Mouse (Mus musculus) testis, adult 2 months (tissue): Measurements from ENCODE around the gene Thbs3.

ENCODE experiments used
- CTCF ChIP-seq: fragments of 200-500 bp; IDR thresholded peaks from 2 replicates; pipeline ENCODE4 v1.5.1; 2012; ENCODE audit warnings: low read depth, mild to moderate bottlenecking, inconsistent platforms, low read length, moderate library complexity; ENCODE audit not compliant: control insufficient read depth, insufficient read depth, insufficient replicate concordance
- POLR2A ChIP-seq: fragments of 200-500 bp; IDR thresholded peaks from 2 replicates; pipeline ENCODE4 v1.6.1; 2012; ENCODE audit warnings: low read depth, mild to moderate bottlenecking, inconsistent platforms, low read length, moderate library complexity; ENCODE audit not compliant: control insufficient read depth

DNA sequence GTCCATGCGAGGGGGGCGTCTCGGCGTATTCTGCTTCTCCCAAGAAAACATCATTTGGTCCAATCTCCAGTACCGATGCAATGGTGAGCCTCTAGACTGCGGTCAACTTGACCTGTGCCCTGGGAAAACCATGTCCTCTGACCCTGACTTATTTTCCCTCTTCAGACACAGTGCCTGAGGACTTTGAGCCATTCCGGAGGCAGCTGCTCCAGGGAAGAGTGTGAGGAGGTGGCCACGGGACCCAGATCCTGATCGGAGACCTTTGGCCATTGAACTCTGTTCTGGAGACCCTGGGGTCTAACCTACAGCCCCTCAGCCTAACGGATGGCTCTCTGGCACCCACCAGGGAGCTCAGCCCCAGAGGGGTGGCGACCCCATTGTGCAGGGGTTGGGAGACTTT lies 11.4 kb downstream of the Thbs3 start:
- TF ChIP-seq POLR2A (no peak), CTCF (no peak)
